Mouse (Mus musculus): Measurements from ENCODE around the gene Cep112.

GRCm38 (mm10) chr11:108420751-108421150 lies 4.2 kb upstream of the Cep112 start:
- TF ChIP-seq POLR2A (IDR thresholded peaks at IDR 0.05; ENCODE audit: control insufficient read depth, extremely low read depth, insufficient read depth, low read length, poor library complexity) = no peak
- no peak for TF ChIP-seq CTCF (IDR thresholded peaks at IDR 0.05; ENCODE audit: borderline replicate concordance, control insufficient read depth, extremely low read depth, insufficient read depth, low read length, poor library complexity)
